Mouse (Mus musculus) skeletal muscle tissue, adult 2 months (tissue): ENCODE results near the gene Gm21292.
"Not testable (repeated sequence)": the region's sequence is repeated elsewhere in the genome, so short reads cannot be mapped to it uniquely, and the experiment has no call there.

ENCODE experiments used
- DNase-seq: peaks from one replicate; pipeline ENCODE4 v3.0.0-alpha.2; 2012; ENCODE audit warnings: low read depth, low spot score

Gm21292 gene

GRCm38 (mm10) chrY:9133824-9134223 is at the start of gene Gm21292:
Gene Gm21292 (minus strand): TSS chrY:9133924.
- not testable (repeated sequence) for DNase-seq
